ENCODE assay signal across 8 mouse cellular contexts in genomic region chr17:15830766-15831644, GRCm38 (mm10). TPM values are rescaled to one million over a fixed set of nuclear protein-coding genes. Genes with fewer than 3 reads are reported as not detected.
DNase-seq lines count a peak whose midpoint lies in the region; ATAC-seq lines count a peak whose summit lies in the region.

Rgmb (minus strand) TSS chr17:15831039.

- peak within 1 kb of the TSS; percentile 48 for H3K27ac ChIP-seq in lung, embryonic 15.5 days
- peak within 1 kb of the TSS; percentile 91 for H3K27ac ChIP-seq in forebrain, embryonic 15.5 days (replicated peaks)
- peak within 1 kb of the TSS; percentile 94 for H3K27ac ChIP-seq in hindbrain, embryonic 10.5 days
- H3K27ac ChIP-seq in midbrain, embryonic 13.5 days: peak within 1 kb of the TSS; percentile 96

- no peak for DNase-seq in lung, adult 18-20 months
- peak; percentile 56 to 58 for DNase-seq in adrenal gland, postnatal 36 days
- DNase-seq in hindbrain, embryonic 10.5 days (ENCODE audit: low spot score): no peak
- DNase-seq in left cerebral cortex, adult 8-10 months (ENCODE audit: low spot score in 2 of 2): no peak
- no peak for DNase-seq in T-cell, adult 2 months (ENCODE audit: low spot score)

- WGBS in lung, embryonic 15.5 days: 2% methylated on average over 52 of the region's 55 CpGs
- under 1% methylated on average over 55 of the region's 55 CpGs for WGBS in forebrain, embryonic 15.5 days
- 1% methylated on average over 55 of the region's 55 CpGs for WGBS in hindbrain, embryonic 10.5 days
- WGBS in midbrain, embryonic 13.5 days: under 1% methylated on average over 55 of the region's 55 CpGs

- H3K9ac ChIP-seq in lung, embryonic 15.5 days: peak within 1 kb of the TSS; percentile 45
- peak within 1 kb of the TSS; percentile 69 for H3K9ac ChIP-seq in forebrain, embryonic 15.5 days (replicated peaks)
- peak within 1 kb of the TSS; percentile 88 for H3K9ac ChIP-seq in midbrain, embryonic 13.5 days (replicated peaks)

- peak; percentile 28 for ATAC-seq in lung, embryonic 15.5 days (ENCODE audit: borderline replicate concordance, extremely low read depth, low FRiP score, low TSS enrichment)
- peak; percentile 21 for ATAC-seq in forebrain, embryonic 15.5 days (replicated peaks)
- ATAC-seq in midbrain, embryonic 13.5 days: peak; percentile 64

- H3K4me3 ChIP-seq in lung, embryonic 15.5 days: peak within 1 kb of the TSS; percentile 53
- peak within 1 kb of the TSS; percentile 59 for H3K4me3 ChIP-seq in forebrain, embryonic 15.5 days
- peak within 1 kb of the TSS; percentile 79 for H3K4me3 ChIP-seq in hindbrain, embryonic 10.5 days
- peak within 1 kb of the TSS; percentile 81 for H3K4me3 ChIP-seq in midbrain, embryonic 13.5 days (replicated peaks)

- peaks cover 23% of the 10 kb centered on the region for H3K4me1 ChIP-seq in lung, embryonic 15.5 days
- H3K4me1 ChIP-seq in forebrain, embryonic 15.5 days: peaks cover 41% of the 10 kb centered on the region
- peaks cover 37% of the 10 kb centered on the region for H3K4me1 ChIP-seq in hindbrain, embryonic 10.5 days (replicated peaks)
- peaks cover 32% of the 10 kb centered on the region for H3K4me1 ChIP-seq in midbrain, embryonic 13.5 days (replicated peaks)

- H3K36me3 ChIP-seq in lung, embryonic 15.5 days: no peaks in the 10 kb centered on the region
- no peaks in the 10 kb centered on the region for H3K36me3 ChIP-seq in forebrain, embryonic 15.5 days
- H3K36me3 ChIP-seq in hindbrain, embryonic 10.5 days: no peaks in the 10 kb centered on the region
- no peaks in the 10 kb centered on the region for H3K36me3 ChIP-seq in midbrain, embryonic 13.5 days

- H3K27me3 ChIP-seq in lung, embryonic 15.5 days: peaks cover 4% of the 10 kb centered on the region; the same call in 1 of the 2 replicates
- H3K27me3 ChIP-seq in forebrain, embryonic 15.5 days: no peaks in the 10 kb centered on the region
- H3K27me3 ChIP-seq in hindbrain, embryonic 10.5 days (ENCODE audit: insufficient read depth, poor library complexity, severe bottlenecking): peaks cover 8% of the 10 kb centered on the region; the same call in 1 of the 2 replicates
- H3K27me3 ChIP-seq in midbrain, embryonic 13.5 days: no peaks in the 10 kb centered on the region

- no peaks in the 10 kb centered on the region for H3K9me3 ChIP-seq in lung, embryonic 15.5 days
- no peaks in the 10 kb centered on the region for H3K9me3 ChIP-seq in forebrain, embryonic 15.5 days
- no peaks in the 10 kb centered on the region for H3K9me3 ChIP-seq in hindbrain, embryonic 10.5 days
- no peaks in the 10 kb centered on the region for H3K9me3 ChIP-seq in midbrain, embryonic 13.5 days

- H3K4me2 ChIP-seq in lung, embryonic 15.5 days: peak within 1 kb of the TSS; percentile 95
- H3K4me2 ChIP-seq in forebrain, embryonic 15.5 days (replicated peaks): peak within 1 kb of the TSS; percentile 79
- H3K4me2 ChIP-seq in midbrain, embryonic 13.5 days (replicated peaks): peak within 1 kb of the TSS; percentile 79

RNA-seq across cellular contexts. Expression of gene Rgmb, which starts in this region (rescaled TPM):
- polyA plus RNA-seq in lung, embryonic 15.5 days (2015; fragmentation: Nextera tagmentation; extraction: Ambion mirVana): 13.5 and 14.6 TPM in 2 replicates
- 10 to 100 TPM; 16.0 to 19.3 TPM for total RNA-seq in adrenal gland, postnatal 36 days (2021)
- 48.2 and 51.9 TPM in 2 replicates for polyA plus RNA-seq in forebrain, embryonic 15.5 days (2015; fragmentation: Nextera tagmentation; extraction: Ambion mirVana)
- polyA plus RNA-seq in hindbrain, embryonic 10.5 days (2016; fragmentation: Nextera tagmentation; extraction: Ambion mirVana): 29.3 and 75.7 TPM in 2 replicates
- 10 to 100 TPM; 52.7 to 71.1 (median 66.7) TPM for total RNA-seq in left cerebral cortex, adult 8-10 months (2022)
- polyA plus RNA-seq in midbrain, embryonic 13.5 days (2015; fragmentation: Nextera tagmentation; extraction: Ambion mirVana): 72.4 and 79.8 TPM in 2 replicates

Comparison
In these comparisons a context has a peak if more than half of its experiments do, and no peak if none do; other contexts are left out.
1. DNase-seq: peak in adrenal gland, postnatal 36 days (2 of 2); none in lung, adult 18-20 months (0 of 2), hindbrain, embryonic 10.5 days (single experiment), left cerebral cortex, adult 8-10 months (0 of 2) and T-cell, adult 2 months (single experiment).
2. Peak in every context shown above with its lines, with median percentiles within 50 percentile points of each other: ATAC-seq, H3K27ac ChIP-seq, H3K4me2 ChIP-seq, H3K4me3 ChIP-seq and H3K9ac ChIP-seq.